Mouse (Mus musculus) hindbrain, postnatal 0 days (tissue): ENCODE data around the gene Hoxc10. TPM values are rescaled to one million over a fixed set of nuclear protein-coding genes. Genes with fewer than 3 reads are reported as not detected.

Experiments used
- ATAC-seq: fragments of 200-750 bp; cut with Nextera tagmentation; 2 replicates; pipeline ENCODE4 v1.8.0; 2017; ENCODE audit warnings: mild to moderate bottlenecking, moderate TSS enrichment, moderate library complexity
- DNase-seq: peaks from one replicate; pipeline ENCODE4 v3.0.0-alpha.2; 2015; ENCODE audit warnings: low spot score
- H3K27ac ChIP-seq: fragments of 300-500 bp; sonication (generic); 2 replicates; pipeline ENCODE4 v1.5.1; 2014; ENCODE audit warnings: mild to moderate bottlenecking
- H3K27me3 ChIP-seq: fragments of 300-500 bp; sonication (generic); 2 replicates; pipeline ENCODE4 v1.6.1; 2014; ENCODE audit warnings: low read length, mixed read lengths; ENCODE audit not compliant: insufficient read depth
- H3K36me3 ChIP-seq: fragments of 300-500 bp; sonication (generic); 2 replicates; pipeline ENCODE4 v1.6.1; 2014; ENCODE audit warnings: low read length, mixed read lengths; ENCODE audit not compliant: insufficient read depth
- H3K4me1 ChIP-seq: fragments of 300-500 bp; sonication (generic); 2 replicates; pipeline ENCODE4 v1.6.1; 2014; ENCODE audit warnings: antibody characterized with exemption, low read length, mixed read lengths; ENCODE audit not compliant: insufficient read depth
- H3K4me2 ChIP-seq: fragments of 300-500 bp; sonication (generic); 2 replicates; pipeline ENCODE4 v1.6.1; 2014; ENCODE audit warnings: low read depth, mild to moderate bottlenecking, low read length, moderate library complexity, mixed read lengths
- H3K4me3 ChIP-seq: fragments of 300-500 bp; sonication (generic); 2 replicates; pipeline ENCODE4 v1.5.1; 2014; ENCODE audit warnings: low read length
- H3K9ac ChIP-seq: fragments of 300-500 bp; sonication (generic); replicated peaks from 2 replicates; pipeline ENCODE4 v1.6.1; 2014; ENCODE audit warnings: mild to moderate bottlenecking, low read length, moderate library complexity, mixed read lengths
- H3K9me3 ChIP-seq: fragments of 300-500 bp; sonication (generic); 2 replicates; pipeline ENCODE4 v1.6.1; 2016; ENCODE audit warnings: low read length, mixed read lengths
- CTCF ChIP-seq: IDR thresholded peaks from 2 replicates; pipeline ENCODE4 v1.5.1; 2016; ENCODE audit warnings: antibody characterized with exemption, control low read depth, low read depth
- WGBS: fragments of 180-500 bp; shearing (Covaris S2); extraction: QIAGEN DNeasy Blood & Tissue Kit; methylation state at CpG from one replicate; pipeline ENCODE4 v1.1.7; 2014; 5-methylcytosine and 5-hydroxymethylcytosine counted together
- polyA plus RNA-seq: library from polyadenylated mRNA; unstranded; fragments of >200 nt; fragmentation: Nextera tagmentation; extraction: Ambion mirVana; gene quantifications from 2 replicates; pipeline ENCODE4 v1.2.1, GENCODE M21; 2015
- total RNA-seq: library from RNA; depleted of rRNA; stranded (reverse); fragments of >200 nt; gene quantifications from 2 replicates; pipeline ENCODE4 v1.2.3, GENCODE M21; 2014

Gene Hoxc10
- total and polyA plus RNA-seq, 2 experiments from 2014 or later: not detected

DNA sequence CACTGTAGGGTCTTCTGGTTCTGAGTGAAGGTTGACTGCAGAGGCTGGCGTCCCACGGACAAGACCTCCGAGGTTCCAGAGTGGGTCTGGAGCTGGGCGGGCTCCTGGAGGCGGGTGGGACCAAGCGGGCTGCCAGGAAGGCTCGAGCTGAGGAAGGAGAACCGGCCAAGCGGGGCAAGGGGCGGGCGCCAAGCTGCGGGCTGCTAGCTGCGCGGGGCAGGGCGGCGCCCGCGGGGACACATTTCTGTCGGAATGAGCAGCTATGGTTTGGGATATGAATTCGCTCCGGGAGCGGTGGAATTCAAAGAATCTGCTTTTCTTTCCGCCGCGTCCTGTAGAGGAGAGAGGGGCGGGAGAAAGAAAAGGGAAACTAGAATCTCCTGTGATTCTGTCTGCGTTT, 31.7 kb upstream of the Hoxc10 start:
- WGBS: 1% methylated on average over 26 of the region's 27 CpGs
- no peaks in the 10 kb centered on the region for H3K36me3 ChIP-seq
- no peak overlapping the region for H3K9ac ChIP-seq
- no peak overlapping the region for H3K27ac ChIP-seq
- no peak overlapping the region for H3K4me2 ChIP-seq
- no peak for TF ChIP-seq CTCF
- H3K4me1 ChIP-seq: no peaks in the 10 kb centered on the region
- H3K4me3 ChIP-seq: no peak overlapping the region
- no peak for DNase-seq
- H3K9me3 ChIP-seq: no peaks in the 10 kb centered on the region
- ATAC-seq: no peak
- H3K27me3 ChIP-seq: peaks cover 95% of the 10 kb centered on the region

DNA sequence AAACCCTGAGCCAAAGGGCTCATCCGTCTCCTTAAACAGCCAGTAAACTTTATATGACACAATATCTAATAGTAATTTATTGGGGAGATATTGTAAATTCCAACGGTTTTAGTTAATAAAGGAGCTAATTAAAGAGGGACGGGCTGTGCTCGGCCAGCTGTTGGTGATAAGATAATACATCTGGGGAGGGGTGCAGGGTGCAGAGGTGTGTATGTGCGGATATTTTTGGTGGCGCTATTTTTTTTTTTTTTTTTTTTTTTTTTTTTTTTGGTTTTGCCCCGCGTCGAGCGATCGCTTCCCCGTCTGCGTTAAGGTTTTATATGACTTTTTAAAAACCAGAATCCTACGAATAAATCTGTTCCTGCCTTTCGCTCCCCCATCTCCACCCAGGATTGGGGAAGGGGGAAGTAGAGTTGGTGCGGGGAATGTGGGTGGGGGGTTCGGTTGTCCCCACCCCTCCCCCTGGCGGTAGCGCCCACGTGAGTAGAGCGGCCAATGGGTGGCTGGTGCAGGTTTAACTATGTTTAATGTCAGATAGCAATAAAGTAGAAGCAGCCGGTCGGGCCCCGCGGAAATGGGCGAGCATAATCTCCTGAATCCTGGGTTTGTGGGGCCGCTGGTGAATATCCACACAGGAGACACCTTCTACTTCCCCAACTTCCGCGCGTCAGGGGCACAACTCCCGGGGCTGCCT, 30.2 kb upstream of the Hoxc10 start, which contains the start of gene Hoxc12:
Gene Hoxc12, plus strand, starts transcription at position 479 of the 694 bp plus-strand sequence.
- no peak for ATAC-seq
- Histone ChIP-seq H3K4me1 (no peaks in the 10 kb centered on the region), H3K9ac (no peak within 1 kb of the TSS), H3K27ac (no peak within 1 kb of the TSS), H3K4me3 (no peak within 1 kb of the TSS), H3K36me3 (no peaks in the 10 kb centered on the region), H3K9me3 (no peaks in the 10 kb centered on the region), H3K27me3 (peaks cover 95% of the 10 kb centered on the region), H3K4me2 (no peak within 1 kb of the TSS)
- WGBS: 2% methylated on average over 31 of the region's 31 CpGs
- DNase-seq: no peak
- no peak for TF ChIP-seq CTCF

DNA sequence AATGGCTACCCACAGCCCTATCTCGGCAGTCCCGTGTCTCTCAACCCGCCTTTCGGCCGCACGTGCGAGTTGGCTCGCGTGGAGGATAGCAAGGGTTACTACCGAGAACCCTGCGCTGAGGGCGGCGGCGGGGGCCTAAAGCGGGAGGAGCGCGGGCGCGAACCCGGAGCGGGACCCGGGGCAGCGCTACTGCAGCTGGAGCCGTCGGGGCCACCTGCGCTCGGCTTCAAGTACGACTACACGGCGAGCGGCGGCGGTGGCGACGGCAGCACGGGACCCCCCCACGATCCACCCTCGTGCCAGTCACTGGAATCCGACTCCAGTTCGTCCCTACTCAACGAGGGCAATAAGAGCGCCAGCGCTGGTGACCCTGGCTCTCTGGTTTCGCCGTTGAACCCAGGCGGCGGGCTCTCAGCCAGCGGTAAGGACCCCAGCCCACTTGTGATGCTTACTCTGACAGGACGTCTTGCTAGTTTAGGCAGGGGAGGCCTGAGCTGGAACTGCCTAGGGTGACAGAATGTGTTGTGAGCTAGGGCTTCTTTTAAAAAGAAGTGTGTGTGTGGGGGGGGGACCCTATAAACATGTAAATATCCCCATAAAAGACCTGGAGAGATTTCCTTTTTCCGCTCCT, 29.4 kb upstream of the Hoxc10 start:
- Histone ChIP-seq H3K4me2 (no peak overlapping the region), H3K4me3 (no peak overlapping the region), H3K4me1 (no peaks in the 10 kb centered on the region), H3K27me3 (peaks cover 95% of the 10 kb centered on the region), H3K9me3 (no peaks in the 10 kb centered on the region), H3K36me3 (no peaks in the 10 kb centered on the region), H3K9ac (no peak overlapping the region), H3K27ac (no peak overlapping the region)
- DNase-seq (no peak), ATAC-seq (no peak)
- WGBS: under 1% methylated on average over 47 of the region's 50 CpGs
- TF ChIP-seq CTCF: no peak

DNA sequence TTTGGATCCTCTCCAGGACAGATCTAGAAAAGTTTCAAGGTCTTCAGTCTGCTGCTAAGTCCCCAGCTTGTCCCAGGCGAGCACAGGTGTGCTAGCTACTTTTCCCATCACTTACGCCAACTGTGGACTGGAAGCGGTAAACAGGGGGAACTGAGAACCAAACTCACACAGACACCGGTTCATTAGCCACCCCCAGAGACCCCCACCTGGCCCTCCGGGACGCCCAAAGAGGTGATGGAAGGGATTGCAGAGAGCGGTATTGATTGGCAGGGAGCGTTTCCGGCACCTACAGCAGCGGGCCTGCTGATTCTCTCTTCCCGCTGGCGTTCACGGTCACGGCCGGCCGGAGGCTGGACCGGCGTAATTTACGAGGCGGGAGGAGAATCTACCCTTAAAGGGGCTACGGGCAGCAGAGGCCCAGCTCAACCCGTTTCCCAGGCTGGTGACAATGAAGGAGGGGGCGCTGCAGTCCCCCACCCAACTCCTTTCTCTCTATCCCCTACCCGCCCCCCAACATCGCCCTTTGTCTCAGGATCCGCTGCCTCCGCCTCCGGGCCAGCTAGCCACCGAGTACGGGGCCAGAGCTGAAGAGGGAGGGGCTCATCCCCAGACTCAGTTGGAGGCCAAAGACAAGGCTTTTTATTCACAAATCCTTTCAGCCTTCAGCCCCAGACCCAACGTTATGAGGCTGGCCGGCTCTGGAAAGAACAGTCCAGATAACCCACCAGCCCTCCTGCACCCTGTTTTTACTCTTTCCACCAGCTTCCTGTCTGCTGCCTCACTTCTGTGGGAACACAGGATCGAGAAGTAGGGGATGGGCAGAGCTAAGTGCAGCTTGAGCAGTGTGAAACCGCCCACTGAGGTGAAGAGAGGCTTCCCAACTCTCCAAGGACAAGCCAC, 27.1 kb upstream of the Hoxc10 start:
- 2% methylated on average over 33 of the region's 34 CpGs for WGBS
- Histone ChIP-seq H3K4me3 (no peak overlapping the region), H3K36me3 (no peaks in the 10 kb centered on the region), H3K9me3 (no peaks in the 10 kb centered on the region), H3K27ac (no peak overlapping the region), H3K4me2 (no peak overlapping the region), H3K4me1 (no peaks in the 10 kb centered on the region), H3K27me3 (peaks cover 94% of the 10 kb centered on the region), H3K9ac (no peak overlapping the region)
- TF ChIP-seq CTCF: no peak
- no peak for DNase-seq
- no peak for ATAC-seq

DNA sequence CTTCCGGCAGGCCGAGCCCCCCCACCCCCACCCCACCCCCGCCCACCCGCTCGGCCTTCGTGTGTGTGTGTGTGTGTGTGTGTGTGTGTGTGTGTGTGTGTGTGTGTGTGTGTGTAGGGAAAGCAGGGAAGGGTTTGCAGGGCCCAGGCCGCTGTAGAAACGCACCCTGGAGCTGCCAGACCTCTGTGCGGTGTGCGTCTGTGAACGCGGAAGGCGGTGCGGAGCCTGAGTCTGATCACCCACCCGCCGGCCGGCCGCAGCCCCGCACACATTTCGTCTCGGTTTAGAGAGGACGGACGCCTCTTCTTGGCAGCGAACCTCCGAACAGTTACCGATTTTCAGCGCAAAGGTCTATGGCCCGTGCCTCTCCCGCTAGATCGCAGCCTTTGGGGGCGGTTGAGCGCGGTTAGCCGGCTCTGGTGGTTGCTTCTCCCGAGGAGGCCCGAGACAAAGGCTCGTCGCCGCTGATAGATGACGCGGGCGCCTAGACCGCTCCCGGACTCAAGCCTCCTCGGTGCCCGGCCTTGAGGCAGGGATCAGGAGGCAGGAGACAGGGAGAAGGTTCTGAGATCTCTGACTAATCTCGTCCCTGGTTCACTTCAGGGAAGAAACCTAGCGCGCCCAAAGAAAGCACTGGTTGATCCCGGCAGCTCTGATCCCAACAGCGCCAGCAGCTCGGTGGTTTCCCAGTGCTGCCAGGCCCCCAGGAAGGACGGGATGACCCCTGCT, 23.7 kb upstream of the Hoxc10 start:
- Histone ChIP-seq H3K9ac (no peak overlapping the region), H3K36me3 (no peaks in the 10 kb centered on the region), H3K4me3 (no peak overlapping the region), H3K4me2 (peak overlapping the region; percentile 16; the same call in 1 of the 2 replicates), H3K4me1 (no peaks in the 10 kb centered on the region), H3K27ac (no peak overlapping the region), H3K9me3 (no peaks in the 10 kb centered on the region), H3K27me3 (peaks cover 94% of the 10 kb centered on the region)
- ATAC-seq (no peak), DNase-seq (no peak)
- WGBS: under 1% methylated on average over 48 of the region's 53 CpGs
- TF ChIP-seq CTCF: no peak

DNA sequence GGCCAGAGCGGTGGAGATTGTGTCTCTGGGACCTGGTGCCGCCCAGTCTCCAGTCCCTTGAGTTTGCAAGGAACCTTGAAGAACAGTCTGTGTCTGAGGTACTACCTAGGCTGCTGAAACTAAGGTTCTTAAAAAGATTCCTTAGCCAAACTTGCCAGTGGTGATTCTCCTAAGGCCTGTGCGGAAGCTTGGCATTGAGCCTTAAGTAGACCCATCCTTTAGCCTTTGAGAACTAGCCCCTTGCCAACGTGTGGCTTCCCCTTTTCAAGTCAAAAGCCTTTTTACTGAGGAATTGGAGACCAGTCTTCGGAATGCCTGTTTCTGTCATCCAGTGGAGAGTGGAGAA, 23.2 kb upstream of the Hoxc10 start:
- ATAC-seq (no peak), DNase-seq (no peak)
- TF ChIP-seq CTCF: no peak
- 6% methylated on average over 5 of the region's 5 CpGs for WGBS
- Histone ChIP-seq H3K4me2 (no peak overlapping the region), H3K4me3 (no peak overlapping the region), H3K9ac (no peak overlapping the region), H3K27me3 (peaks cover 95% of the 10 kb centered on the region), H3K4me1 (no peaks in the 10 kb centered on the region), H3K27ac (no peak overlapping the region), H3K9me3 (no peaks in the 10 kb centered on the region), H3K36me3 (no peaks in the 10 kb centered on the region)
